Mouse (Mus musculus): ENCODE measurements around the gene Gpr63.
"Not testable (repeated sequence)": the region's sequence is repeated elsewhere in the genome, so short reads cannot be mapped to it uniquely, and the experiment has no call there.

Gene Gpr63

DNA sequence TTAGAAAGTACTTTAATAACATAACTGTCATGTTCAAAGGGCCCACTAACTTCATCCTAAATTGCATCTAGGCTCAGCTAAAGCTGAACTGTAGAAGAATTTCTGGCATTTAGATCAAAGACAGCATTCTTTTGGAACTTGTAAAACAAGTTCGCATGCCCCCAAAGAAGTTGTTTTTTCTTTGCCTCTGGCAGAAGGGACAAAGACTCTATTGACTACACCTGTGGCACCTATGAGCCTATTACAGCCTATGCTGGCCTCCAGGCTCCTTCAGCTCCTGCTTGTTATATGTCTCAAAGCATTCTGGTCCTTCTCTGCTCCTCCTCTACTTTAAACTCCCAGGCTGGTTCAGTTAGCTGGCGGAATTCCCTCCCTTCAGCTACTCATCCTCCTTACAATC, 69.6 kb downstream of the Gpr63 start:
- in situ Hi-C loops (cut with MboI; ENCODE audit: low pct_unique_long_range_greater_than_20kb in 1 of 2, low sequenced_read_pairs in 2 of 2, unreplicated experiment in 1 of 2), result no loop called here

DNA sequence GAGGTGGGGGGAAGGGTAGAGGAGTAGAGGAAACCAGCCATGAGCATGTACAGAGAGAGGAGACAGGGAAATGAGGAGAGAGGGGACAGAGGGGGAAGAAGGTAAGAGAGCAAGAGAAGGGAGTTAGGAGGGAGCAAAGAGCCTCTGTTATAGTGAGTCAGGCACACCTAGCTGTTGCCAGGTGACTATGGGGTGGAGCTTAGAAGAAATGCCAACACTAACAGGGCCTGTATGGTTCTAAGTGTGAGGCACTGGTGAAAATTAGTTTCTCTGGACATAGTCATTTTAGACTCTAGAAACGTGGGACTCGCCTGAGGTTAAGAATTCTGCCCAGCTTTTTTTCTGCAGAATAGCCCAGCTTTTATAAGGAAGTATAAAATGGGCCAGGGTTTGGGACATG, 71.1 kb downstream of the Gpr63 start:
- in situ Hi-C loops (cut with MboI; ENCODE audit: low pct_unique_long_range_greater_than_20kb in 1 of 2, low sequenced_read_pairs in 2 of 2, unreplicated experiment in 1 of 2), result no loop called here

DNA sequence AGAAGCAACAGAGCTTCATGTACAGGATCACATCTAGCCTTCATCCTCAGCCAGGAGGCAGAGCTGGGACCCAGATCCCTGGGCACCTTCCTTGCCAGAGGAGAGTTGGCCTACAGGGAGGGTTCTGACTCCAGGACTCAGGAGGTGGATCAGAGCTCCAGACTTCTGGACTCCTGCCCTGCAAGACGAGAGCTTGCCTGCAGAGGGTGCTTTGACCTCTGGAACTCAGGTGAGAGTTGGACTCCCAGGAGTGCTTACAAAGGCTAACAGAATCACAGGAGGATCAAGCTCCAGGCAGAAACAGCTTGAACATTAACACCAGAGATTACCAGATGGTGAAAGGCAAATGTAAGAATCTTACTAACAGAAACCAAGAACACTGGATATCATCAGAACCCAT, 89.3 kb downstream of the Gpr63 start:
- in situ Hi-C loops (cut with MboI; ENCODE audit: low pct_unique_long_range_greater_than_20kb in 1 of 2, low sequenced_read_pairs in 2 of 2, unreplicated experiment in 1 of 2), result not testable (repeated sequence)
